Mouse (Mus musculus) myocyte (in vitro differentiated cells): ENCODE measurements around the gene Acoxl. TPM values are rescaled to one million over a fixed set of nuclear protein-coding genes. Genes with fewer than 3 reads are reported as not detected.

Experiments used
- H3K27me3 ChIP-seq: one replicate; pipeline ENCODE4 v1.6.1; 2011; ENCODE audit not compliant: control insufficient read depth, insufficient read depth, insufficient read length
- H3K36me3 ChIP-seq: one replicate; pipeline ENCODE4 v1.6.1; 2011; ENCODE audit not compliant: control insufficient read depth, insufficient read depth
- H3K4me2 ChIP-seq: one replicate; pipeline ENCODE4 v1.6.1; 2011; ENCODE audit warnings: low read depth, control low read depth
- H3K4me3 ChIP-seq: one replicate; pipeline ENCODE4 v1.5.1; 2011; ENCODE audit warnings: mild to moderate bottlenecking, control low read depth, moderate library complexity
- H3K79me2 ChIP-seq: one replicate; pipeline ENCODE4 v1.6.1; 2011; ENCODE audit not compliant: control insufficient read depth, insufficient read depth
- H3ac ChIP-seq: one replicate; pipeline ENCODE4 v1.6.1; 2011; ENCODE audit not compliant: control insufficient read depth, insufficient read length
- E2F4 ChIP-seq: IDR thresholded peaks from one replicate; pipeline ENCODE4 v1.6.1; 2011; ENCODE audit warnings: mild to moderate bottlenecking, control low read depth, moderate library complexity; ENCODE audit not compliant: insufficient read depth
- MAX ChIP-seq: IDR thresholded peaks from one replicate; pipeline ENCODE4 v1.6.1; 2011; ENCODE audit warnings: low read depth, mild to moderate bottlenecking, control low read depth
- REST ChIP-seq: IDR thresholded peaks from one replicate; pipeline ENCODE4 v1.6.1; 2011; ENCODE audit warnings: mild to moderate bottlenecking, control low read depth, moderate library complexity; ENCODE audit not compliant: insufficient read depth, insufficient read length
- polyA plus RNA-seq: library from polyadenylated mRNA; unstranded; fragments of >200 nt; fragmentation: generic; extraction: Trizol; gene quantifications from one replicate; pipeline ENCODE4 v1.2.1, GENCODE M21; 2012; ENCODE audit warnings: missing spikeins

Gene Acoxl
- polyA plus RNA-seq, 1 experiment: 0.01 TPM

DNA sequence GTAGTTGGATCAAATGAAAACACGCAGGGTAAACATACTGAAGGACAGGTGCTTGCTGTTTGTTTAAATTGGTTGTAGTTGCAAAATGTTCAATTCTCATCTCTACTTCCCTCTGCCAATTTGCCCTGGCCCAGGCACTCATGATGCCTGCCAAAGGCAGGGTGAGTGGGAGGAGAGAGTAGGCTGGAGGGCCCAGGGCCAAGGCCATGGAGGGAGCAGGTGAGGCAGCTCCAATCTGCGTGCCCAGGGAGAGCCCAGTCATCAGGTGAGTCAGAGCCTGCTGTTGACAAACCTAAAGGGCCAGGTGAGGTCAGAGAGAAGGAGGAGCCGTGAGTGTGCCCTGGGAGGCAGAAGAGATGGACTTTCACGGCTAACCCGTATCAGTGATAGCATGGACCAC is 333.6 kb downstream of the Acoxl start:
- no peaks in the 10 kb centered on the region for H3K79me2 ChIP-seq
- H3ac ChIP-seq: no peak overlapping the region
- no peaks in the 10 kb centered on the region for H3K36me3 ChIP-seq
- TF ChIP-seq E2F4 (no peak), MAX (no peak), REST (no peak)
- no peaks in the 10 kb centered on the region for H3K27me3 ChIP-seq
- H3K4me2 ChIP-seq: no peak overlapping the region
- H3K4me3 ChIP-seq: no peak overlapping the region

Other genes with a start within 250 kb of the Acoxl start
- gene Mal, start 182.2 kb upstream of the Acoxl start, polyA plus RNA-seq: 0.05 TPM
- not detected for gene Mall, start 108.9 kb upstream of the Acoxl start, polyA plus RNA-seq
- 17.5 TPM for gene Nphp1, start 50.0 kb upstream of the Acoxl start, polyA plus RNA-seq
- 67.6 TPM for gene Mtln, start 46.4 kb upstream of the Acoxl start, polyA plus RNA-seq
- gene Bub1, start 7.0 kb upstream of the Acoxl start, polyA plus RNA-seq: 4.3 TPM